Mouse (Mus musculus) lung, adult 2 months (tissue): ENCODE measurements around the gene Plxna2. TPM values are rescaled to one million over a fixed set of nuclear protein-coding genes. Genes with fewer than 3 reads are reported as not detected.

Experiments
- DNase-seq: peaks from one replicate; pipeline ENCODE4 v3.0.0; 2022
- H3K4me1 ChIP-seq: fragments of 200-500 bp; 2 replicates; pipeline ENCODE4 v1.6.1; 2011; ENCODE audit warnings: low read length; ENCODE audit not compliant: control insufficient read depth, insufficient read depth
- H3K4me3 ChIP-seq: fragments of 200-500 bp; replicated peaks from 2 replicates; pipeline ENCODE3; 2011; ENCODE audit warnings: low read depth, mild to moderate bottlenecking, control low read depth, low read length; ENCODE audit errors: extremely low read depth
- CTCF ChIP-seq: fragments of 200-500 bp; IDR thresholded peaks from 2 replicates; pipeline ENCODE4 v1.5.1; 2011; ENCODE audit warnings: mild to moderate bottlenecking, low read length, control low read depth; ENCODE audit not compliant: insufficient read depth
- POLR2A ChIP-seq: fragments of 200-500 bp; IDR thresholded peaks from 2 replicates; pipeline ENCODE4 v1.6.1; 2011; ENCODE audit warnings: low read depth, mild to moderate bottlenecking, control low read depth, low read length, borderline replicate concordance; ENCODE audit errors: extremely low read depth
- WGBS: fragments of 180-500 bp; shearing (Covaris S2); methylation state at CpG from one replicate; pipeline ENCODE4 v1.1.7; 2018; 5-methylcytosine and 5-hydroxymethylcytosine counted together
- polyA plus RNA-seq: library from polyadenylated mRNA; depleted of rRNA; stranded (reverse); fragments of >200 nt; gene quantifications from 2 replicates; pipeline ENCODE4 v1.2.3, GENCODE M21; 2012

Gene Plxna2
- polyA plus RNA-seq, 1 experiment, result 12.8 TPM

DNA sequence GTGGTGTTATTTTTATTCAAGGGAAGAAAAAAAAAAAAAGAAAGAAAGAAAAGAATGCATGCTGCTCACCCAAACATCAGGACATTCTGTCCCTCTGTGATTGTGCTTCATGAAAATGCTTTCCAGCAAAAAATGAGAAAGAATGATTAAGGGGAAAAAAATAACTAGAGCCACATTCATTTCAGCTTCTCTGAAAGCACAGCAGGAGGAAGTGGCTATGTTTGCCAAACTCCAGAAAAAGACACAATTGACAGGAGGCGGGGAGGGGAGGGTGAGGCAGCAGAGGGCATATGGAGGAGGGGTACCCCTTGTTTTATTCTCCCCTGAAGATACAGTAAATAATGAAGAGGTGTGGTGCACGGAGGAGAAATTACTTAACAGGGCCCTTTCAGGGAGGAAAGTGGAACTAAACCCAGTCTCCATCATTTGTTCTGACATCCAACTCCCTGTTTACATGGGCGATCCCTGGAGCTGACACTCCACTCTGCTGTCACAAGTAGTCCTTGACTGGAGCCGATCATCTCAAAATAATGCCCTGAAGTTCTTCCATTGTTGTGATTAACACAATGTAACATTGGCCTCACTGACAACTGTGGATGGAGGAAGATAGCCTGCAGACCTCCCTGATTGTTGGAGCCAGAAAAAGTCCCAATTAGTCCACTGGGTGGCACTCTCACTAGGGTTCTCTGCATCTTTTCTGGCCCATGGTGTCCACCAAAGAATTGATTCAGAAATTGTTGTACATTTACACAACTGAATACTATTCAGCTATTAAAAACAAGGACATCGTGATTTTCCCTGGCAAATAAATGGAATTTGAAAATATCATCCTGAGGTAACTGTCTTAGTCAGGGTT, 10.4 kb upstream of the Plxna2 start:
- 42% methylated on average over 5 of the region's 5 CpGs for WGBS
- Histone ChIP-seq H3K4me3 (no peak overlapping the region), H3K4me1 (no peaks in the 10 kb centered on the region)
- DNase-seq, result no peak
- TF ChIP-seq CTCF (no peak), POLR2A (no peak)

DNA sequence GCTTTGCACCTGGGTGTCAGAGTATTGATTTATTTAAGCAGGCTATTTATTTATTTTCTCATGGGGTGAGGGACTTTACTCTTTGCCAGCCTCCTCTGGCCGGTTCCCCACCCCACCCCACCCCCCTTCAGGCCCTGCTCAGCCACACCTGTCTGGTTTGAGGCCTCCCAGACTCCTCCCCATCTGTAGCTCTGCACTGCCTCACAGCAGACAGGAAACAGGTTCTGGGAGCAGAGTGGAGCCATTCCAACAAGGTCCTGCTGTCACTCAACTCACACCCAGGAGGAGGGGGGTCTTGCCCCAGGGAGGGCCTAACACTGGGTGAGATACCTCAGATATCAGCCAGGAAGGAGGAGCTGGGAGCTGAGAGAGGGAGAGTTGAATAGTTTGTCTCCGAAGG, 7.5 kb upstream of the Plxna2 start:
- no peaks in the 10 kb centered on the region for H3K4me1 ChIP-seq
- WGBS, result 8% methylated on average over 2 of the region's 2 CpGs
- no peak for TF ChIP-seq CTCF
- TF ChIP-seq POLR2A, result no peak
- DNase-seq, result no peak
- no peak overlapping the region for H3K4me3 ChIP-seq

DNA sequence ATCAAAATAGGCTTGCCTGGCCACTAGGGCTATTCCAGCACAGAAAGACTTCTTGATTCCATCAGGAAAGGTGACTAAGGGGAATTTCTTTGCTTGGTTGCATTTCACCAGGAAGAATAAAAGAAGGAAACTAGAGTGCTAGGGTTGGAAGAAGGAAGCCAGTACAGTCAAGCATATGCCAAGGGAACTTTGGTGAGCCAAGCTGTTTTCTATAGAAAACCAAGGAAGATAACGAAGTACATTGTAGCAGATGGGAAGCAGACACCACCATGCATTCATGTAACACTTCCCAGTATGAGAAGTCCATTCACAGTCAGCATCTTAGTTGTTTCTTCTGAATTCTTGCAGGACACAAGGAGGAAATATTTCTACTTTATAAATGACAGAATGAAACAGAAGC, 5.4 kb upstream of the Plxna2 start:
- no peaks in the 10 kb centered on the region for H3K4me1 ChIP-seq
- 83% methylated on average over 1 of the region's 1 CpGs for WGBS
- TF ChIP-seq CTCF (no peak), POLR2A (no peak)
- no peak for DNase-seq
- H3K4me3 ChIP-seq, result no peak overlapping the region

DNA sequence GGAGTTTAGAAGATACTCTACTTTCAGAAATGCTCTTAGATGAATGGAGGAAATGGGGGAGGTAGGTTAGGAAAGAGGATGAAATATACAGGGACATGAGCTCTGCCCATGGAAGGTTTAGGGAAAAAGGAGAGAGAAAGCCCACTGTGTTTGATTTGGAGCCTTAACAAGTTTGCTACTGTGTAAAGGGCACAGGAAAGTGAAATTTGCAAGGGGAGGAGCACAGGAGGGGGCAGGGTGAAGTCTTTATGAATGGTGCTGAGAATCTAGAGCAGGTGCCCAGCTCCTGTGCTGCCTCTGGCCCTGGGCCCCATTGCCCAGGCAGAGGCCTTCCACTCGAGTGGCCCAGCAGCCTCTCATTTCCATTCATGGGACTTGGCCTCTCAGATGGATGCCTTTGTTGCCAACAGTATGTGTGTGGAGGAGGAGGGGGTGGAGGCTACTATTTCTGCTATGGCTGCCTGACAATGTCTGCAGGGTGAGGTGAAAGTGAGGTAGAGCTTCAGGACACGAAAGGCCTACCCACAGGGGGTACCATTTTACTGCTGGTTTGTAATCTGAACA, 4.7 kb upstream of the Plxna2 start:
- WGBS, result 50% methylated on average over 2 of the region's 2 CpGs
- no peak overlapping the region for H3K4me3 ChIP-seq
- no peak for DNase-seq
- no peak for TF ChIP-seq POLR2A
- TF ChIP-seq CTCF, result no peak
- H3K4me1 ChIP-seq, result no peaks in the 10 kb centered on the region

DNA sequence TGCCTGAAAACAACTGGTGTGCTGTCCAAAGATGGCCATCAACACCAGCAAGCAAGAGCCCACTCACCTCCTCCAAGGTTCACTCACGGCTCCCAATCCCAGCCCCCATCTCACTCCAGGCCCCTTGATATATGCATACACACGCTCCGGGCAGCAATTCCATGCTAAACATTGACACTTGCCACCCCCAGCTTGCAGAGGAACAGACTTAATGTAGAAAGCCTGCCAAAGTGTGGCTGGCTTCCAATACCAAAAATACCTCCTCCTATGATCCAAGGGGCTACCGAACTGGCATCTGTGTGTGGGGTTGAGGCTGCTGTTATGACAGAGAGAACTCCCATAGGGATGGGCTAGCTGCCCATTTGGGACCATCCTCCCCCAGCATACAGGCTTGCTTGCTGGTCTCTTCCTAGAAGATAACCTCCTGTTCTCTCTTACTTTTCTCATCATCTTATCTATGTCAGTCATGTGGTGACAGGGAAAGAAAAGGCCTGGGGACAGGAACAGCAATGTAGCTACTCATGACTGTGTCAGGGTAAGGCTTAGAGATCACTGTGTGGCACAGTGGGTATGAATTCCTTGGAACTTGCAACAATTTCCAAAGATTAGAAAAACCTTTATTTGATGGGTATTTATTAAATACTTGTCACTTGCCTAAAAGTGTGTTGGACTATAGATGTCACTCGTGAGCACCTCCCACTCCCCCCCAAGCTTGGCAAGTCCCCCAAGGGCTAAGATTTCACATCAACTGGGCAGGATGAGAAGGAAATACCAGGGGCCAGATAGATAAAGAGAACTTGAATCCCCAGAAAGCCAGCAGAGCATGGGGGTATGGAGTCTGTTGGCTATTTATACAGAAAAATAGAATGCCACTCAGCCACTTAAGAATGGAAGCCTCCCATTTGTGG, 3.8 kb upstream of the Plxna2 start:
- H3K4me1 ChIP-seq, result no peaks in the 10 kb centered on the region
- TF ChIP-seq CTCF, result no peak
- no peak for TF ChIP-seq POLR2A
- WGBS, result 85% methylated on average over 5 of the region's 5 CpGs
- DNase-seq, result no peak
- no peak overlapping the region for H3K4me3 ChIP-seq

DNA sequence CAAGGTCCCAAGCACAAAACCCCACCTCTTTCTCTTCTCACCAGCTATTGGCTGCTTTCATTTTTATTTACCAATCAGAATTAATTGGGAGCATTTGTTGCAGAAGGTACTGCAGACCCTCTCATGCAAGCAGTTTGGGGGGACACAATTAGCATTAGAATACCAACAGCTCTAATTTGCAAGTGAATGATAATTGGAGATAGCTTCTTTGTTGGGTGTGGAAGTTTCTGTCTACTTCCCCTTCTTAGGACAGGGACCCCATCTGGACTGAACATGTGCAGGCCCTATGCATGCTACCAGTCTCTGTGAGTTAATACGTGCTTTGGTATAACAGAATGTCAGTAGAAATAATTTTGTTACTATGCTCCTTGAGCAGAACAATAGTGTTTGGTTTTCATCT, 1.9 kb upstream of the Plxna2 start:
- DNase-seq, result no peak
- H3K4me1 ChIP-seq, result peaks cover under 1% of the 10 kb centered on the region; the same call in 1 of the 2 replicates
- TF ChIP-seq CTCF (no peak), POLR2A (no peak)
- no peak overlapping the region for H3K4me3 ChIP-seq
- WGBS, result 97% methylated on average over 1 of the region's 1 CpGs

DNA sequence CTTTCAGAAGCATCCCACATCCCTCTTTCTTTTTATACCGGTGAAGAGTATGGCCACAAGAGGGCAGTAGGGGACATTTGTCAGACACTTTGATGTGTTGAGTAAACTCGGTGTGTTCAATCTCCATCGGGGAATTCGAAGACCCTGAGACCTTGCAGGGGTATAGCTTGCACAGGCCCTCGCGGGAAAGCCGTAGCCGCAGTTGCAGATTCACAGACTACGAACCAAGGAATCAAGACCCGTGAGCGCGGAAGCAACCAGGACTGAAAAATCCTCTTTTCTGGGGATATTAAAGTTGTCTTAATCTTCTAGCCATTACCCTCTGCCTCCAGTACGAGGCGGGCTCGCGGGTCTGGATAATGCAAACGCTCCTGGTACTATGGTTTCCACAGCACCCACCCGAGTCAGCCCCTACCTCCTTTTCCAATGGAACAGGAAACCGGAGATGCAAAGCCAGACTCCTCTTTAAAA, 858 bp downstream of the Plxna2 start:
- peaks cover 19% of the 10 kb centered on the region for H3K4me1 ChIP-seq
- peak overlapping the region; percentile 48 for H3K4me3 ChIP-seq
- peak; percentile 11; the same call in 1 of the 2 replicates for TF ChIP-seq CTCF
- TF ChIP-seq POLR2A, result no peak
- peak; percentile 74 for DNase-seq
- WGBS, result 1% methylated on average over 19 of the region's 19 CpGs

DNA sequence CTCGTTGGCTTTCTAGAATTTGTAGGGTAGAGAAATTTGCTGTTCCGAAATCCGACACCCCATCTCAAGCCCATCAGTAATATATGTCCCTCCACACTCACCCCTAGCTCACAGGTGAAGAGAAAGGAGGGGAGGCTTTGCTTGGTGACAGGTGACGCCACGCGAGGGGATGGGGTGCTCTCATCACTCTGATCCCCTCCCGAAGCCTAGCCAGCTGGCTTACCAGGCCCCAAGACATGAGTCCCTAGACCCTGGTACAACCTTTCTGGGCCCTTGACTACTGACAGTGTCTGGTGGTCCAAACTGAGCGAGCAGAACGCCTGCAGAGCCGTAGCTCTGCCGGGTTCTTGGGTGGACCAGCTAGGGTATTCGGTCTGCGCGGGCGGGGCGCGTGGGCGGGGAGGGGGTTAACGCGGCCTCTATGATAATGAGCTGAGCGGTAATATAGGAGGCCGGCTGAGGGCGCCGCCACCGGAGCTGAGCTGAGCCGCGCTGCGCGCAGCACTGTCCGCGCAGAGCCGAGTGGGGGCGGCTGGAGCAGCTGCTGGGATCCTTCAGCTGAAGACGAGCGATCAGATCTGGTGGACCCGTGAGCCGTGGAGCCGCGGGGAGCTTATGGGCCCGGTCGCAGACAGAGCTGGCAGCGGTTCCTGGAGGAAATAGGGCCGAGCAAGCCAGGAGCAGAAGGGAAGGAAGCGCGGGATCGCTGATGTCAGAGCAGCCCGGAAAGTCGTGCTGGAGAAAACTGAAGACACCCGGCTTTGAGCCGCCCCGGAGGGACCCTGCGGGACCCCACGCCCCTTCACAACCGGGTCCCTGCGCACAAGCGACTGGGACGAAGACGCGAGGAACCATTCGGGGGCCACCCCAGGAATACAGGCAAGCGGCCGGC, 1.6 kb downstream of the Plxna2 start:
- TF ChIP-seq CTCF (no peak), POLR2A (peak; percentile 79)
- Histone ChIP-seq H3K4me3 (peak overlapping the region; percentile 91), H3K4me1 (peaks cover 20% of the 10 kb centered on the region)
- peak; percentile 82 for DNase-seq
- WGBS, result 1% methylated on average over 62 of the region's 62 CpGs
